17 mouse cellular contexts compared by ENCODE assay signal in genomic region chr7:70336126-70336525, GRCm38 (mm10). TPM values are rescaled to one million over a fixed set of nuclear protein-coding genes. Genes with fewer than 3 reads are reported as not detected.
A peak's percentile ranks its signal among the peaks of the same experiment; 100 is the strongest.
DNase-seq lines count a peak whose midpoint lies in the region; ATAC-seq and TF ChIP-seq lines count a peak whose summit lies in the region.
"Had no signal": no experiment of that assay in that cellular context is flagged by ENCODE, and none has a peak within 500 bp of the region (broad histone marks: within the 10 kb centered on the region; RNA-seq: fewer than 3 reads in every experiment).

No protein-coding gene starts in this region.

- TF ChIP-seq POLR2A in testis, adult 2 months (IDR thresholded peaks at IDR 0.05; ENCODE audit: control insufficient read depth, low read depth, low read length): no peak

- H3K9ac ChIP-seq in forebrain, embryonic 11.5 days (ENCODE audit: low read length): peak overlapping the region; percentile 76
- H3K9ac ChIP-seq in forebrain, postnatal 0 days: no peak overlapping the region
- H3K9ac ChIP-seq in midbrain, embryonic 12.5 days (replicated peaks): peak overlapping the region; percentile 54
- H3K9ac ChIP-seq: heart, embryonic 12.5 days; limb, embryonic 13.5 days had no signal

- H3K9me3 ChIP-seq in forebrain, embryonic 11.5 days (ENCODE audit: control insufficient read depth, low read length): no peaks in the 10 kb centered on the region
- no peaks in the 10 kb centered on the region for H3K9me3 ChIP-seq in forebrain, postnatal 0 days (ENCODE audit: low read length)
- no peaks in the 10 kb centered on the region for H3K9me3 ChIP-seq in midbrain, embryonic 12.5 days
- H3K9me3 ChIP-seq: heart, embryonic 12.5 days; limb, embryonic 13.5 days had no signal

- peak overlapping the region; percentile 87 for H3K27ac ChIP-seq in forebrain, embryonic 11.5 days (ENCODE audit: low read depth, low read length)
- H3K27ac ChIP-seq in forebrain, postnatal 0 days (ENCODE audit: low read depth, low read length): no peak overlapping the region
- peak overlapping the region; percentile 51; the same call in 1 of the 2 replicates for H3K27ac ChIP-seq in testis, adult 2 months (ENCODE audit: control insufficient read depth, insufficient read depth, low read depth, low read length)
- H3K27ac ChIP-seq in midbrain, embryonic 12.5 days (replicated peaks): peak overlapping the region; percentile 89
- H3K27ac ChIP-seq: limb, embryonic 13.5 days had no signal

- peaks cover 27% of the 10 kb centered on the region for H3K4me1 ChIP-seq in forebrain, embryonic 11.5 days (replicated peaks; ENCODE audit: control insufficient read depth, insufficient read depth, low read length)
- no peaks in the 10 kb centered on the region for H3K4me1 ChIP-seq in forebrain, postnatal 0 days (ENCODE audit: insufficient read depth)
- H3K4me1 ChIP-seq in testis, adult 2 months (ENCODE audit: control insufficient read depth, insufficient read depth, low read length): peaks cover 16% of the 10 kb centered on the region
- H3K4me1 ChIP-seq in midbrain, embryonic 12.5 days: peaks cover 47% of the 10 kb centered on the region

- DNase-seq in forebrain, embryonic 11.5 days (ENCODE audit: low spot score): no peak
- no peak for DNase-seq in forebrain, postnatal 0 days
- no peak for DNase-seq in testis, postnatal 14 days (ENCODE audit: low spot score)
- no peak for DNase-seq in lung, postnatal 10 days
- DNase-seq in layer of hippocampus, adult 11-12 months (ENCODE audit: low spot score): no peak
- no peak for DNase-seq in adrenal gland, adult 18-20 months (ENCODE audit: low spot score in 2 of 2)
- DNase-seq: adrenal gland, adult 8-10 months; cerebellum, postnatal 14 days; gastrocnemius, postnatal 36 days; lung, adult 18-20 months; thymus, postnatal 36 days had no signal

- peak overlapping the region; percentile 38 for H3K4me3 ChIP-seq in forebrain, embryonic 11.5 days (ENCODE audit: low read depth, low read length)
- no peak overlapping the region for H3K4me3 ChIP-seq in forebrain, postnatal 0 days (ENCODE audit: low read depth, low read length)
- H3K4me3 ChIP-seq in testis, adult 2 months (ENCODE audit: control insufficient read depth, low read depth, low read length): no peak overlapping the region
- H3K4me3 ChIP-seq in midbrain, embryonic 12.5 days: peak overlapping the region; percentile 41
- H3K4me3 ChIP-seq: heart, embryonic 12.5 days; limb, embryonic 13.5 days had no signal

- no peaks in the 10 kb centered on the region for H3K36me3 ChIP-seq in forebrain, embryonic 11.5 days (ENCODE audit: control insufficient read depth, insufficient read depth, low read length)
- no peaks in the 10 kb centered on the region for H3K36me3 ChIP-seq in forebrain, postnatal 0 days (ENCODE audit: insufficient read depth)
- H3K36me3 ChIP-seq in testis, adult 2 months (ENCODE audit: control insufficient read depth, insufficient read depth, low read length): no peaks in the 10 kb centered on the region
- no peaks in the 10 kb centered on the region for H3K36me3 ChIP-seq in midbrain, embryonic 12.5 days
- H3K36me3 ChIP-seq: heart, embryonic 12.5 days; limb, embryonic 13.5 days had no signal

- H3K4me2 ChIP-seq in forebrain, embryonic 11.5 days (ENCODE audit: low read depth, low read length, severe bottlenecking): peak overlapping the region; percentile 67
- no peak overlapping the region for H3K4me2 ChIP-seq in forebrain, postnatal 0 days (ENCODE audit: low read depth)
- H3K4me2 ChIP-seq in midbrain, embryonic 12.5 days (replicated peaks): peak overlapping the region; percentile 60
- H3K4me2 ChIP-seq: heart, embryonic 12.5 days; limb, embryonic 13.5 days had no signal

- no peak for ATAC-seq in forebrain, embryonic 11.5 days (replicated peaks; ENCODE audit: low FRiP score)
- no peak for ATAC-seq in forebrain, postnatal 0 days
- no peak for ATAC-seq in midbrain, embryonic 12.5 days (ENCODE audit: low FRiP score, low read depth)

- peaks cover 80% of the 10 kb centered on the region for H3K27me3 ChIP-seq in forebrain, embryonic 11.5 days (ENCODE audit: control insufficient read depth, insufficient read depth, low read length)
- H3K27me3 ChIP-seq in forebrain, postnatal 0 days (ENCODE audit: insufficient read depth, low read length): peaks cover 89% of the 10 kb centered on the region
- H3K27me3 ChIP-seq in testis, adult 2 months (ENCODE audit: control insufficient read depth, insufficient read depth, low read length): peaks cover 2% of the 10 kb centered on the region; the same call in 1 of the 2 replicates
- H3K27me3 ChIP-seq in midbrain, embryonic 12.5 days: peaks cover 98% of the 10 kb centered on the region

- TF ChIP-seq CTCF in forebrain, postnatal 0 days (IDR thresholded peaks at IDR 0.05; ENCODE audit: low read depth): no peak
- no peak for TF ChIP-seq CTCF in testis, adult 2 months (IDR thresholded peaks at IDR 0.05; ENCODE audit: control insufficient read depth, insufficient read depth, insufficient replicate concordance, low read depth, low read length)

- 11% methylated on average over 3 of the region's 3 CpGs for WGBS in forebrain, embryonic 11.5 days
- WGBS in forebrain, postnatal 0 days: 33% methylated on average over 3 of the region's 3 CpGs
- WGBS in midbrain, embryonic 12.5 days: 15% methylated on average over 3 of the region's 3 CpGs

RNA-seq across cellular contexts. Expression of gene Nr2f2, which starts 30.4 kb away (rescaled TPM):
- 124 and 137 TPM in 2 replicates for polyA plus RNA-seq in forebrain, embryonic 11.5 days (2014; fragmentation: Nextera tagmentation; extraction: Ambion mirVana)
- total RNA-seq in forebrain, postnatal 0 days (2014; rRNA removed): 23.7 and 49.9 TPM in 2 replicates
- polyA plus RNA-seq in forebrain, postnatal 0 days (2015; fragmentation: Nextera tagmentation; extraction: Ambion mirVana): 46.4 and 92.8 TPM in 2 replicates
- polyA plus RNA-seq in testis, adult 2 months (2012; rRNA removed): 11.3 and 14.8 TPM in 2 replicates
- polyA plus RNA-seq in midbrain, embryonic 12.5 days (2016; fragmentation: Nextera tagmentation; extraction: Ambion mirVana): 105 and 143 TPM in 2 replicates
- 100 to 1,000 TPM in 1 of 2 experiments, 10 to 100 TPM in 1; 99.3 to 123 TPM for total RNA-seq in adrenal gland, adult 18-20 months (2021)
- total RNA-seq: hematopoietic stem cell, adult 5-6 weeks; megakaryocyte progenitor cell, adult 5-6 weeks had no signal

Comparison
In these comparisons a context has a peak if more than half of its experiments do, and no peak if none do; other contexts are left out.
1. H3K4me3 ChIP-seq: peak in forebrain, embryonic 11.5 days (single experiment) and midbrain, embryonic 12.5 days (single experiment); none in forebrain, postnatal 0 days (single experiment) and testis, adult 2 months (single experiment).